Mouse (Mus musculus): ENCODE data around the gene Gm20736.
"Not testable (repeated sequence)": the region's sequence is repeated elsewhere in the genome, so short reads cannot be mapped to it uniquely, and the experiment has no call there.

Gm20736 gene

GRCm38 (mm10) chrY:65377390-65377789, at the start of gene Gm20736:
Gene Gm20736, plus strand, starts transcription at chrY:65377690.
- DNase-seq, result not testable (repeated sequence)

Data from right cerebral cortex, postnatal 25 days (tissue).